Mouse (Mus musculus): ENCODE data around the gene Dbp.

The Dbp gene

DNA sequence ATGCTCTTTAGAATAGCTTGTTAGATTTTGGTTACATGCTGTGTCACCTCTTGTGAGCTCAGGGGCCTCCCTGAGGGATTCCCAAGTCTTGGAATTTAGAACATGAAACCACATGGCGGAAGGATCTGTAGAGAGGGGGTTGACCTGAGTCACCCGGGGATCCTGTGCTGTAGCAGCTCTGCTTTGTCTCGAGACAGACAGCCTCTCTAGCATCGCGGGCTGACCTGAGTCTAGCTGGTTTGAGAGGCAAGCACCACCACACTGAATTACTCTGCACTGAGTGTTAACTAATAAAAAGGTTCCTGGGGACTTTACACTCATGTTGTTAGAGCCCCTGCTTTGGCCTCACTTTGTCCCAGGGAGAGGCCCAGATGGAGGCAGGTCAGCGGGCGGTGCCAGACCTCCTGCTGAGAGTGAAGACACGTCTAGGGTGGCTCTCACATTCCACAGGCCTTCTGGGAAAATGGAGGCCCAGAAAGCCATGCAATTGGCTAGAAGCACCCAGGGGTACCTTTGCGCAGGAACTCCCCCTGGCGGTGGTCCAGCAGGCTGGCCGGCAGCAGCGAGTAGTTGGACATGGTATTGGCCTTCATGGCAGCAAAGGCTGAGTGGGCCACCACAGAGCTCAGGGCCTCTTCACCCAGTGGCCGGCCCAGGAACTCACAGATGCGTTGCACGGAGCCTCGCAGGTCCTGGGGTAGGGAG, 26.0 kb downstream of the Dbp start:
- no peak for DNase-seq

DNA sequence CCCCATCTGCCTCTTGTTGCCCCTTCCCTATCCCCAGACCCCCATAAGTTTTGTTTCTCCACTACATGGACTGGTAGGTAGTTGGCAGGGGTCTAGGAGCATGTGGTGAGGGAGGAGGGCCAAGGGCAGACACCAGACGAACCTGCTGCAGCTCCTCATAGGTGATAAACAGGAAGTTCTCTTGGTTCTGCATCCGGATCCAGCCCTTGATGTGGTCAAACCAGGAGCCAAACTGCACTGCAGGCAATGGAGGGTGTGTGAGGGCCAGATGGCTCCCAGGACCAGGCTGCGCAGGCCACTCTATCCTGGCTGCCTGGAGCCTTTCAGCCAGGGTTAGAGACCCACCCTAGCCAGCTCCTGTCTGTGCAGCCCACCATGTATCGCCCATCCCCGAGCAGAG, 28.6 kb downstream of the Dbp start:
- no peak for DNase-seq

DNA sequence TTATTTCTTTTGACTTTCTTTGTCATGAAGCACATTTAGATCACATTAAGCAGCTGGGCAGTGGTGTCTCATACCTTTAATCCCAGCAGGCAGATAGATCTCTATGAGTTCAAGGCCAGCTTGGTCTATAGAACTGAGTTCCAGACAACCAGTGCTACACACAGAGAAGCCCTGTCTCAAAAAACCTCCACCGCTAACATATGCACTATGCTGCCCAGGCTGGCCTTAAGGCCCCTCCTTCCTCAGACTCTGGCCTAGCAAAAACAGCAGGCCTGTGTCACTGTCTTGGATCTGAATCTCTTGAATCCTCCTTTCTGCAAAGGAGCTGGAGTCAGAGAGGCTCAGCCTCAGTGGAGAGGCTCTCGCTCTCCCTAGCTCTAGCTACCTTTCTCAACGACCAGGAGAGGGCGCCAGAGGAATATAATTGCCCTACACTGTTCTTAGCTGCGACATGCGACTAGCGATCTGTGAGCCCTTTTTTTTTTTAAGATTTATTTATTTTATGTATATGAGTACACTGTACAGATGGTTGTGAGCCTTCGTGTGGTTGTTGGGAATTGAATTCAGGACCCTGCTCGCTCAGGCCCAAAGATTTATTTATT, 34.4 kb downstream of the Dbp start:
- DNase-seq, result peak; percentile 89

- no peak for DNase-seq
Measured at GRCm38 (mm10) chr7:45739820-45740219, 34.9 kb downstream of the Dbp start.

GRCm38 (mm10) chr7:45741308-45741707, 36.4 kb downstream of the Dbp start:
- DNase-seq, result no peak

DNA sequence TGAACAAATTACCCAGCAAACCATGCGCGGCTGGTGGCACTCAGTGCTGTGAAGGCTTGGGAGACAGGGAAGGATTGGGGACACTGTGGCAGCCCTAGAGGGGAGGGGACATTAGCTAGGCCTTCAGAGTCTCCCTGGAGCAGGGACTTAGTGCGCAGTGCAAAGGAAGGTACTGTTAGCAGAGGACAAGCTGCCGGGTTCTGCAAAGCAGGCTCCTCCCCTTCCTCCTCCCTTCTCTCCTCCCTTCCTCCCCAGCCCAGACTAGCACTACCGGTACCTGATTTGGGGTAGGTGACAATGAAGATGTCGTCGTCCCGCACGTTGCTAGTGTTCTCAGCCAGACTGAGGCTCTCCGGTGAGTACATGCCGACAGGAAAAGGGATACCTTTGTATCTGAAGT, 36.9 kb downstream of the Dbp start:
- DNase-seq, result peak; percentile 60

DNA sequence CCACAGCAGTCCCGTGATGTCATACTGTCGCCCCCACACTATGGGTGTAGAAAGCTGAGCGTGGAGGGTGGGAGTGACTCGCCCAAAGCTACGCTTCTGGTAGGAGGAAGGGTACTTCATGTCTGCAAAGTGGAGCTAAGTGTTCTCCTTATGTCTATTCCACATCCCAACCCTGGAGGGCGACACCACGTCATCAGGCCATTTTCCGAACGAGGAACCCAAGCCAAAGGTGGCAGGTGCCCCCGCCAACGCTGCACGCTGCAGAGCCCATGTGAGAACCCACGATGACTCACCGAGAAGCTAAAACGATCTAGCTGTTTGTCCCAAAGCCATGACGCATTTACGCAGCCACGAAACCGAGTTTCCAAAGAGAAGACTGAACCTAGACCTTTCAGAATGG, 37.5 kb downstream of the Dbp start:
- DNase-seq, result peak; percentile 90

GRCm38 (mm10) chr7:45744387-45744786, 39.5 kb downstream of the Dbp start:
- DNase-seq, result peak; percentile 84

DNA sequence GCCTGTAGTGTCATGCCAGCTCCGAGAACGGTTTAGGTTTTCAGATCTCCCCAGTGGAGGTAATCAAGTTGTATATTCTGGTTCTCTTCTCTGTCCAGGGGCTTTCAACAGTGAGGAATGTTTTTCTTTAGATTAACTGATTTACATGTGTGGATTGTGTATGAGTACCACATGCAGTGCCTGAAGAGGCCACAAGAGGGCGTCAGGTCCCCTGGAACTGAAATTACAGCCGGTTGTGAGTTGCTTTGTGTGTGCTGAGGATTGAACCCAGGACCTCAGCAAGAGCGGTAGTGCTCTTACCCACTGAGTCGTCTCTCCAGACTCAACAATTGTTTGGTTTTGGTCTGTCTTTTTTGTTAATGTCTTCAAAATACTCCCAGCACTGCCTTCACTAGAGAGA, 41.6 kb downstream of the Dbp start:
- no peak for DNase-seq

DNA sequence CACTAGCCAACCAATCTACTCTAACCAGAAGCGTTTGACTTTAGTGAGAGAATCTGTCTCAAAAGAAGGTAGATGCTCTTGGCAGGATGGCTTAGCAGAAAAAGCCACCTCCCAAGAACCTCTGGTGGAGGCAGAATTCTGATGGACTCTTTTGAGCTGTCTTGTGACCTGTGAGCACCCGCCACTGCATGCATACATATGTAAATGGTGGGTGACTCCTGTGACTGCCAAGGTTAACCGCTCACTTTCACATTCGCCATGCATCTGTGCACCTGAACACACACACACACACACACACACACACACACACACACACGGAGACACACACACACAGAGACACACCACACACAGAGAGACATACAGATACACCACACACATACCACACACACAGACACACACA, 42.6 kb downstream of the Dbp start:
- DNase-seq, result no peak

DNA sequence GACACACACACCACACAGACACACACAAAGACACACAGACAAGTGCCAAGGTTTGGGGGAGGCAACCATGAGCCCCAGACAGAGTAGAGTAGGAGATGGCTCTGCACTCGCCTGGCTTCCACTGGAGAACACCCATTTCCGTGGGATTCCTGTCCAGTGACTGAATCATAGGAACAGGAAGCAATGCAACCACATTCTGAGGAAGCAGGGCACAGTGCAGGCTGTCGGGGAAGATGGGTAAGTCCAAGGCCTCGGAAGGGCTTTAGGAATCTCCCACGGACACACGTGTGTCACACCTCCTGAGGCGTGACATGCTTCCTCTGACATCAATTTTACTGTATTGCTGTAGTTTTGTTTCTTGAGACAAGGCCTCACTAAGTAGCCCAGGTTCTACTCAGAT, 43.2 kb downstream of the Dbp start:
- no peak for DNase-seq

DNA sequence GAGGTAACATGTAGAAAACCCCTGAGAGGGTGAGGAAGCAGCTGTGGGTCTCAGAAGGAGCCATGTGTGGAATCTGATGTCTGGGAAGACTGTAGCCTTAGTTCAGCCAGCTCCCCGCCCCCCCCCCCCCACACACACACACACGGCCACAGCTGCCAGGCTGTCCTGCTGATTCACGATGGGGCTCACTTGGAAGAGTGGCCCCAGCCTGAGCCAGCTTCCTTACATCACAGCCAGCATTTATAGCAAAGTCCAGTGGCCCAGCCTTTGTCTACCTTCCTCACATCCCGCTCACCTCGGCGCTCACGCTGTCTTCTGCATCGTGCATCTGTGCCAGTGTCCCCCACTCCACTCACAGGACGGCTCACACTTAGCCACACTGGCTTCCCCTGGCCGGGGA, 44.5 kb downstream of the Dbp start:
- no peak for DNase-seq

DNA sequence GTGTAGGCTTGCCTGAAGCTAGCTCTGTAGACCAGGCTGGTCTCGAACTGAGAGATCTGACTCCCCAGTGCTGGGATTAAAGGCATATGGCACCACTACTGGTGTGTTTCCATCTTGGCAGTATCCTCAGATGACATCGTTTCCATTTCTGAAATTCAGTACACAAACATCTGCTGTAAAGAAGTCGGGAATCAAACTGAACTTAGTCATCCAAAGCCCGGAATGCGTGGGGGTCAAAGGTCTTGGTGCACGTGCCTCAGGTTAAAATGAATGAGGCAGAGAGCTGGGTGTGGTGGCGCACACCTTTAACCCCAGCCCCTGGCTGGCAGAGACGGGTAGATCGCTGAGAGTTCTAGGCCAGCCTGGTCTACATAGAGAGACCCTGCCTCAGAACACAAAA, 45.3 kb downstream of the Dbp start:
- DNase-seq, result no peak

GRCm38 (mm10) chr7:45755703-45756102, 50.8 kb downstream of the Dbp start:
- DNase-seq, result no peak

DNA sequence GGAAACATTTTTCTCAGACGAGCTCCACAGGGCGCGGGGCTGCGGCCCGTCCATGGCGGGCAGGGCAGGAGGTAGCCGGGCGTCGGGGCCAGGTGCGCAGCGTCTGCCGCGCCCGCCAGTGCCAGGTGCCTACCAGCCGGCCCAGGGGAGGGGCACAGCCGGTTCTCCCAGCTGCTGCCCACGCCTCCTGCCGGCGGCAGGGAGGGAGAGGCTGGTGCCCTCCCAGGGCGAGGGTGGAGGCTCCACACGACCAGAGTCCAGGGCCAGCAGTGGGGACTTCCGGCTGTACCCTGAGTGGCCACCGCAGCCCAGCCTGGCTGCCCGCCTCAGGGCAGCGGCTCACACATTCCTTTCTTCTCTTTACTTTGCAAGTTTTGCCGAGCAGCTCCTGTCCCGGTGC, 54.5 kb downstream of the Dbp start:
- DNase-seq, result no peak

All from layer of hippocampus, adult 9-11 months (tissue).